Mouse (Mus musculus): Measurements from ENCODE around the gene Adgrg5. TPM values are rescaled to one million over a fixed set of nuclear protein-coding genes. Genes with fewer than 3 reads are reported as not detected.

Adgrg5 gene
- polyA plus RNA-seq, 1 experiment from 2014 or later: 0.25 TPM

GRCm38 (mm10) chr8:94953624-94954367, 30.3 kb downstream of the Adgrg5 start:
- WGBS: 76% methylated on average over 7 of the region's 7 CpGs
- no peak overlapping the region for H3K27ac ChIP-seq (replicated peaks)
- no peaks in the 10 kb centered on the region for H3K36me3 ChIP-seq
- peaks cover 14% of the 10 kb centered on the region; the same call in 1 of the 2 replicates for H3K4me1 ChIP-seq (replicated peaks)
- H3K9ac ChIP-seq: no peak overlapping the region
- H3K9me3 ChIP-seq: no peaks in the 10 kb centered on the region
- H3K4me3 ChIP-seq: no peak overlapping the region
- no peak overlapping the region for H3K4me2 ChIP-seq
- ATAC-seq (ENCODE audit: low FRiP score, low read depth): no peak
- no peaks in the 10 kb centered on the region for H3K27me3 ChIP-seq

GRCm38 (mm10) chr8:94954368-94954737, 30.9 kb downstream of the Adgrg5 start:
- H3K36me3 ChIP-seq: no peaks in the 10 kb centered on the region
- H3K27me3 ChIP-seq: no peaks in the 10 kb centered on the region
- peaks cover 14% of the 10 kb centered on the region; the same call in 1 of the 2 replicates for H3K4me1 ChIP-seq (replicated peaks)
- H3K4me2 ChIP-seq: no peak overlapping the region
- no peak overlapping the region for H3K4me3 ChIP-seq
- 58% methylated on average over 7 of the region's 7 CpGs for WGBS
- no peak overlapping the region for H3K9ac ChIP-seq
- 0 out of 2 replicates have a peak, but pooled peaks have one; percentile 19 for ATAC-seq (ENCODE audit: low FRiP score, low read depth)
- no peak overlapping the region for H3K27ac ChIP-seq (replicated peaks)
- no peaks in the 10 kb centered on the region for H3K9me3 ChIP-seq

- no peak overlapping the region for H3K27ac ChIP-seq (replicated peaks)
- H3K4me3 ChIP-seq: no peak overlapping the region
- no peak overlapping the region for H3K4me2 ChIP-seq
- no peaks in the 10 kb centered on the region for H3K36me3 ChIP-seq
- no peaks in the 10 kb centered on the region for H3K27me3 ChIP-seq
- H3K4me1 ChIP-seq (replicated peaks): peaks cover 14% of the 10 kb centered on the region; the same call in 1 of the 2 replicates
- no peak overlapping the region for H3K9ac ChIP-seq
- ATAC-seq (ENCODE audit: low FRiP score, low read depth): no peak
- no peaks in the 10 kb centered on the region for H3K9me3 ChIP-seq
- 41% methylated on average over 9 of the region's 9 CpGs for WGBS
These were observed 31.6 kb downstream of the Adgrg5 start for GRCm38 (mm10) chr8:94954921-94955758.

GRCm38 (mm10) chr8:94956078-94956574, 32.6 kb downstream of the Adgrg5 start:
- Histone ChIP-seq H3K9me3 (no peaks in the 10 kb centered on the region), H3K4me1 (replicated peaks) (peaks cover 9% of the 10 kb centered on the region; the same call in 1 of the 2 replicates), H3K36me3 (no peaks in the 10 kb centered on the region), H3K27ac (replicated peaks) (no peak overlapping the region), H3K27me3 (no peaks in the 10 kb centered on the region), H3K9ac (no peak overlapping the region), H3K4me3 (no peak overlapping the region), H3K4me2 (no peak overlapping the region)
- WGBS: 88% methylated on average over 1 of the region's 1 CpGs
- ATAC-seq (ENCODE audit: low FRiP score, low read depth): no peak

DNA sequence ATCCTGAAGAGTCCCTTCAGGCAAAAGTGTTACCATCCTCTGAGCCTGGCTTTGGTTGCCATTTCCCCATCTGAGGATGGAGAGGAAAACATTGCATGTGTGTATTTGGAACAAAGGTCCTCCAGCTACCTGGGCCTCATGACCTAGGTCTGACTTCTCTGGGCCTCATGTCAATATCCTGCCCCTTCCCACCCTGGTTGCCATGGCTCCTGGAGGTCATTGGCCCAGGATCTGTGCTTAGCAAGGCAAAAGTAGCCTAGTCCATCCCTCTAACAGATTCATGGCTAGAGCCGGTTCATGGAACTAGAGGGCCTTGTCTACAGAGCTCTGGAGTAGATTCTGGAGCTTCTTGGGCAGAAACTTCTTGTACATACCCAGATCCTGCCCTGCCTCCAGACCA, 38.7 kb downstream of the Adgrg5 start:
- ATAC-seq (ENCODE audit: low FRiP score, low read depth): no peak

GRCm38 (mm10) chr8:94964828-94965227, 41.3 kb downstream of the Adgrg5 start:
- no peaks in the 10 kb centered on the region for H3K4me1 ChIP-seq (replicated peaks)
- no peak overlapping the region for H3K4me3 ChIP-seq
- no peak overlapping the region for H3K9ac ChIP-seq
- no peaks in the 10 kb centered on the region for H3K36me3 ChIP-seq
- no peak for ATAC-seq (ENCODE audit: low FRiP score, low read depth)
- H3K27ac ChIP-seq (replicated peaks): no peak overlapping the region
- WGBS: 44% methylated on average over 10 of the region's 10 CpGs
- no peak overlapping the region for H3K4me2 ChIP-seq
- no peaks in the 10 kb centered on the region for H3K27me3 ChIP-seq
- H3K9me3 ChIP-seq: no peaks in the 10 kb centered on the region

More for the DNA sequence above, 38.7 kb downstream of the Adgrg5 start:
- Histone ChIP-seq H3K27me3 (no peaks in the 10 kb centered on the region), H3K4me2 (no peak overlapping the region), H3K36me3 (no peaks in the 10 kb centered on the region), H3K9ac (no peak overlapping the region), H3K27ac (replicated peaks) (no peak overlapping the region), H3K4me1 (replicated peaks) (no peaks in the 10 kb centered on the region), H3K4me3 (no peak overlapping the region), H3K9me3 (no peaks in the 10 kb centered on the region)
- WGBS: 88% methylated on average over 1 of the region's 1 CpGs

GRCm38 (mm10) chr8:94966578-94966977, 43.1 kb downstream of the Adgrg5 start:
- Histone ChIP-seq H3K4me1 (replicated peaks) (no peaks in the 10 kb centered on the region), H3K27me3 (no peaks in the 10 kb centered on the region), H3K9me3 (no peaks in the 10 kb centered on the region), H3K4me3 (no peak overlapping the region), H3K27ac (replicated peaks) (no peak overlapping the region), H3K9ac (no peak overlapping the region), H3K4me2 (no peak overlapping the region), H3K36me3 (no peaks in the 10 kb centered on the region)
- whole genome bisulfite sequencing: 24% methylated on average over 7 of the region's 7 CpGs
- no peak for ATAC-seq (ENCODE audit: low FRiP score, low read depth)

DNA sequence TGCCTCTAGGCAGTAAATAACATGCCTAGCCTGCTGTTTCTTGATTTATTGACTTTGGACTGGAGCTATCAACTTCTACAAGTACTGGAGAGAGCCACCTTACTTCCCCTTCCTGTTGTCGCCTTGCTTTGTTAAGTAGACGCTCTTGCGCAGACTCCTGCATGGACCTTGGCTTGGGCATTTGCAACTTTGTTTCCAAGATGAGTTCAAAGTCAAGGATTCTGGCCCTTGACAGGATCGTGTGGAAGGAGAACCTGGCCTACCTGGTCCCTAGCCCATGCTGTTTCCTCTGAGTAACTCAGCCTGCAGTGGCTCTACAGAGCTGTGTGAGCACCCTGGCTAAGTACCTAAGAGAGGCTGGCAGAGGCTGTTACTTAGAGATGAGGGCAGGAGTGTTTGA, 43.6 kb downstream of the Adgrg5 start:
- no peak for ATAC-seq (ENCODE audit: low FRiP score, low read depth)
- H3K4me1 ChIP-seq (replicated peaks): no peaks in the 10 kb centered on the region
- H3K9ac ChIP-seq: no peak overlapping the region
- H3K36me3 ChIP-seq: no peaks in the 10 kb centered on the region
- 83% methylated on average over 4 of the region's 4 CpGs for WGBS
- H3K9me3 ChIP-seq: no peaks in the 10 kb centered on the region
- H3K4me2 ChIP-seq: no peak overlapping the region
- H3K4me3 ChIP-seq: no peak overlapping the region
- no peaks in the 10 kb centered on the region for H3K27me3 ChIP-seq
- no peak overlapping the region for H3K27ac ChIP-seq (replicated peaks)

DNA sequence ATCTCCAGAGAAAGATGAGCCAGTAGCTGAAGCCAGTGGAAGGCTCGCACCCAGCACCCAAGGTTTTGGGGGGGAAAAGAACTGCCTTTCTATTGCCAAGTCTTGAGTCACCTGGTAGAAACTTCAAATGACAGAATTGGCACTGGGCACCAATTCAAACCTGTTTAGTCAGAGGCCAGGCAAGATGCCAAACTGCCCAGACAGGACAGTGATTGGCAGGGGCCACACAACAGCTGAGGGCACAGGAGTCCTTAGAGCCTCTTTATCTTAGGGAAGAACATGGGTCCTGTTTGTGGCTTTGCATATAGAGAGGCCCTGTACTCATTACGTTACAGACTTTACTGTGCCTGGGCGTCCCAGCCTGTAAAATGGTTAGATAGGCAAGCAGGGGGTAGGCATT, 44.1 kb downstream of the Adgrg5 start:
- WGBS: 68% methylated on average over 3 of the region's 3 CpGs
- ATAC-seq (ENCODE audit: low FRiP score, low read depth): no peak

DNA sequence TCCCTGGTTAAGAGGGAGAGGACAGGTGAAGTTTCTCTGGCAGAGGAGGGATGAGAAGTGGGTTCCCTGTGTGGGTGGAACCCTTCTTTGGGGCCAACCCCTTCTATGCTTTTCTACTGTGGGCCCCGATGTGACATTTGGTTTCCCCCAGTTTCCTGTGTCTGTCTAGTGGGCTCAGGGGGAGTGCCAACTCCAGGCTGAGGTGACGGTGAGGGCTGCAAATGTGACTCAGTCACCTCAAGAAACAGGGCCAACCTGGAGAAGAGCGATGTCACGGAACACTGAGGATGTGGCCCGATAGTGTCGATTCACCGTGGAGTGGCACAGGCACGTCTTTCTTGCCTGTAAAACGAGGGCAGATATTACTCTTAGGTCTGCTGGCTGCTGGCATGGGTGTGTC, 49.8 kb downstream of the Adgrg5 start:
- no peak overlapping the region for H3K27ac ChIP-seq (replicated peaks)
- no peaks in the 10 kb centered on the region for H3K9me3 ChIP-seq
- no peaks in the 10 kb centered on the region for H3K27me3 ChIP-seq
- H3K9ac ChIP-seq: no peak overlapping the region
- no peak for ATAC-seq (ENCODE audit: low FRiP score, low read depth)
- no peak overlapping the region for H3K4me2 ChIP-seq
- WGBS: 93% methylated on average over 9 of the region's 9 CpGs
- no peak overlapping the region for H3K4me3 ChIP-seq
- peaks cover 16% of the 10 kb centered on the region for H3K4me1 ChIP-seq (replicated peaks)
- no peaks in the 10 kb centered on the region for H3K36me3 ChIP-seq

More for the DNA sequence above, 44.1 kb downstream of the Adgrg5 start:
- Histone ChIP-seq H3K36me3 (no peaks in the 10 kb centered on the region), H3K4me2 (no peak overlapping the region), H3K27me3 (no peaks in the 10 kb centered on the region), H3K4me3 (no peak overlapping the region), H3K4me1 (replicated peaks) (no peaks in the 10 kb centered on the region), H3K9me3 (no peaks in the 10 kb centered on the region), H3K27ac (replicated peaks) (no peak overlapping the region), H3K9ac (no peak overlapping the region)

DNA sequence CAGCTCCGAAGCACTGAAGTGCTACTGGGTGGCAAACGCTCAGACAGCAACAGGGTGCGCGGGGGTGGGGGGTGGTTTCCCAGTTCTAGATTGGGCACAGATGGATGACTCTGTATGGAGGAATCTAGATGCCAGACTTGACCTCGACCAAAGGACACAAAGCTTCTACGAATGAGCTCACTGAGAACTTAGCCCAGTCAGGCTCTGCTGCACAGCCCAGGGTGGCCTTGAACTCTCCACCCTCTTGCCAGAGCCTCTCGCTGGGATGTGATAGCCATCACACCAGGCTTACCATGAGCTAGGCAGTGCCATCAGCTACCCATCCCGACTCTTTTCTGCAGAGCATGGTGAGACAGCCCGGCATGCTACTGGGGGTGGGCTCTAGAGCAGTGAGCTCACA, 50.3 kb downstream of the Adgrg5 start:
- Histone ChIP-seq H3K9me3 (no peaks in the 10 kb centered on the region), H3K27me3 (no peaks in the 10 kb centered on the region), H3K4me3 (no peak overlapping the region), H3K36me3 (no peaks in the 10 kb centered on the region), H3K27ac (replicated peaks) (no peak overlapping the region), H3K4me2 (no peak overlapping the region), H3K4me1 (replicated peaks) (peaks cover 22% of the 10 kb centered on the region), H3K9ac (no peak overlapping the region)
- 87% methylated on average over 9 of the region's 9 CpGs for WGBS
- ATAC-seq (ENCODE audit: low FRiP score, low read depth): no peak

- H3K36me3 ChIP-seq: no peaks in the 10 kb centered on the region
- no peaks in the 10 kb centered on the region for H3K27me3 ChIP-seq
- peaks cover 24% of the 10 kb centered on the region for H3K4me1 ChIP-seq (replicated peaks)
- no peak within 1 kb of the TSS for H3K4me3 ChIP-seq
- H3K9ac ChIP-seq: no peak within 1 kb of the TSS
- H3K4me2 ChIP-seq: no peak within 1 kb of the TSS
- ATAC-seq (ENCODE audit: low FRiP score, low read depth): no peak
- H3K27ac ChIP-seq (replicated peaks): no peak within 1 kb of the TSS
- 68% methylated on average over 7 of the region's 7 CpGs for WGBS
- no peaks in the 10 kb centered on the region for H3K9me3 ChIP-seq
These were observed 51.1 kb downstream of the Adgrg5 start, which contains the start of gene Adgrg1 for GRCm38 (mm10) chr8:94974467-94975165. TSS of gene Adgrg1 (plus strand) at chr8:94974751.
